Mouse (Mus musculus): ENCODE results near the gene Gm527.

Gene Gm527

GRCm38 (mm10) chr12:64917578-64918471 lies at the start of gene Gm527:
Gene Gm527 (plus strand): TSS chr12:64917906.
- peak; percentile 97 for DNase-seq

- no peak for DNase-seq
Measured at GRCm38 (mm10) chr12:64871103-64871502, 46.6 kb upstream of the Gm527 start.

- peak; percentile 53 for DNase-seq
Measured at GRCm38 (mm10) chr12:64897060-64897730, 20.5 kb upstream of the Gm527 start.

DNA sequence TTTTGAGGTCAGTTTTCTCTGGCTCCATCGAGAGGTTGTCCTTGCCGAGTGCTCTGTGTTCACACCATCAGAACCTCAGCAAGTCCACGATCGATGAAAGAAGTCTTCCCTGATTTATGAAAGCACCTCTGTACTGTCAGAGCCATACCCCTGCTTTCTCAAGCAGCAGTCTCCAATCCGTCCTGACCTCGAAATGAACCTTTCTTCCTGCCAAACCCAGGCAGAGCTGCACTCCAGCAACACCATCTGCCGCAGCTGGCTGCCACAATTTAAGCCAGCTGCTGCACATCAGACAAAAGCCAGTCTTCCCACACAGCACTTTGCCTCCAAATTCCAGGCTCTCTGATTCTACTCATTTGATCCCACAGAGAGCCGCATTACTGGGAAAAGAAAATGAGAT lies 15.2 kb upstream of the Gm527 start:
- DNase-seq, result no peak

GRCm38 (mm10) chr12:64903186-64903585 lies 14.5 kb upstream of the Gm527 start:
- DNase-seq, result no peak

GRCm38 (mm10) chr12:64912996-64913395 lies 4.7 kb upstream of the Gm527 start:
- no peak for DNase-seq

DNA sequence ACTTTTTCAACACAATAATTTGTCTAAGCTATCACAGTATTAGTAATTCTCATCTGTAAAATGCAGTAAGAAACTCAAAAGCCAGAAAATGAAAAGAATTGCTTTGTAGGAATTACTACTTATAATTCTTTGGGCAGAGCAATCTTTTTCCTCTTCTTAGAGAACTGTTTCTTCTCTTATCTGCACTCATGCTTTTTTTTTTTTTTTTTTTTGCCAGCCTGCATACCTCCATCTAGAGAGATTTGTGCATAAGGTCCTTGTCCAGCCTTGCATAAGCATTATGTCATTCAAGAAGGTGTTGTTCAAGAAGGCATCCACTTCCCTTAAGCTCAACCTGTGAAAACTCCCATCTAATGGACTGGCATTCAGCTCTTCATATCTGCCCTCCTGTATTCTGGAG lies 971 bp upstream of the Gm527 start:
- DNase-seq, result no peak

DNA sequence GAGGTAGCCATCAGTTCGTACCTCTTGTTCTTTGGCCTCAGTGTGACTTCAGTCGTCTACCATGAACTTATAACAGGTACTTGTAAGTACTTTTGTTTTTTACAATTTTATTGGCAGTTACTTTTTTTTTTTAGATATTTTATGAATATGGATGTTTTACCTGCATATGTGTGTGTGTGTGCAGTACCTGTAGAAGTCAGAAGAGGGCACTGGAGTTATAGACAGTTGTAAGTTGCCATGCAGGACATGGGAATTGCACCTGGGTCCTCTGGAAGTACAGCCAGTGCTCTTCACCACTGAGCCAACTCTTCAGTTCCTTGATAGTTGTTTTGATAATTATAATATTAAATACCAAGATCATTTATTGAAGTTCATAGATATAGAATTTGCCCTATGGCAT lies 19.8 kb downstream of the Gm527 start:
- peak; percentile 49 for DNase-seq

DNA sequence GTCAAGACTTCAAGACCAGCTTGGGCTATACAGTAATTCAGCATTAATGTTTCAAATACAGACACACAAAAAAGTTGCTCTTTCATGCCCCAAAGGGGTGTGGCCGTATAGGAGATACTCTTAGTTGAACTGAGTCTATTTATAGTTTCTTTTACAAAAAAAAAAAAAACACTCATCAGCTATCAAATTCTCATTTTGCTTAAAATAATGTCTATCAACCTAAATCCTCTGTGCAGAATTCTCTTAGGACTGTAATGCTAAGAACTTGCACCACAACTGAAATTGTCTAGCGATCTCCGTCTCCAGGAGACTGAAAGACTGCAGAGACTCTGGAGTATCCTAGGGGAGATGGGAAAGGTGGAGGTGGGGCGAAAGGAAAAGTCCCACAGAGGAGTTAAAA lies 46.9 kb downstream of the Gm527 start:
- no peak for DNase-seq

DNA sequence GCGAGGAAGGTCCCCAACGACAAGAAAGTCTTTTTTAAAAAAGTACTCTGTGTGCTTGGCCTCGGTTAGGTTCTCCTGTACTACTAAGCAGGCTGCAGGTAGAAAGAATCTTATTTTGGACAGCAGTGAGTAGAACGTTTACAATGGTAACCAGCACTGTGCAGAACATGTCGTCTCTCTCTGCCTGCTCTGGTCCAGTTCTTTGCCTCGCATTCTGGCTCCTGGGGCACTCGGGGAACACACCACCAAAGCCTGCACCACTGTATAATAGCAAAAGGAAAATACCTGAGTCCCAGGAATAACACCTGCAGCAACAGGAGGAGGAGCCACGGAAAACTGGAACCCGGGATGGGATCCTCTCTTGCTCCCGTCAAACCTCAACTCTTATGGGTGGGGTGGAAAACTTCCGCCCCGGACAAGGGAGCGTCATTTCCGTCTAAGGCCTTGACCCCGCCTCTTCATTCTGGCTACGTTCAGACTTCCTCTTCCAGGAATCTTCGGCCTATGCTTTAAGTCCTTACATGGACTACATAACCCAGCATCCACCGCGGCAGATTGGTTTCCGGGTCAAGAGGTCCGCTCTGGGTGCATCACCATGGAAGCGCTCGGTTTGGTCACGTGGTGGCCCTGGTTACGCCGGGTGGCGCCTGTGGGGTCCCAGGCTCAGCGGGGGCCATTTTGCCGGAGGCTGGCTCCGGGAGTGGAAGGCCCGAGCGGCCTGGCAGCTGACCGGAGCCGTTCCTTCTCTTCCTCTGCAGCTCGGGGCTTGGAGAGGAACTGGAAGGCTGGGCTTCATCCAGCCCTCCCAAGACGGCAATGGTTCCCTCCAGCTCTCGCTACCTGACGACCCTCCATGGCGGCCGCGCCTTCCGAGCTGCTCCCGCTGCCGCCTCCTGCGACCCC lies 47.7 kb downstream of the Gm527 start, which contains the start of the genes Klhl28 and Togaram1:
Gene Klhl28 (minus strand): TSS at position 411 of the 903 bp plus-strand sequence.
Gene Togaram1 (plus strand): TSS at position 681 of the 903 bp plus-strand sequence.
- peak; percentile 99 for DNase-seq

DNA sequence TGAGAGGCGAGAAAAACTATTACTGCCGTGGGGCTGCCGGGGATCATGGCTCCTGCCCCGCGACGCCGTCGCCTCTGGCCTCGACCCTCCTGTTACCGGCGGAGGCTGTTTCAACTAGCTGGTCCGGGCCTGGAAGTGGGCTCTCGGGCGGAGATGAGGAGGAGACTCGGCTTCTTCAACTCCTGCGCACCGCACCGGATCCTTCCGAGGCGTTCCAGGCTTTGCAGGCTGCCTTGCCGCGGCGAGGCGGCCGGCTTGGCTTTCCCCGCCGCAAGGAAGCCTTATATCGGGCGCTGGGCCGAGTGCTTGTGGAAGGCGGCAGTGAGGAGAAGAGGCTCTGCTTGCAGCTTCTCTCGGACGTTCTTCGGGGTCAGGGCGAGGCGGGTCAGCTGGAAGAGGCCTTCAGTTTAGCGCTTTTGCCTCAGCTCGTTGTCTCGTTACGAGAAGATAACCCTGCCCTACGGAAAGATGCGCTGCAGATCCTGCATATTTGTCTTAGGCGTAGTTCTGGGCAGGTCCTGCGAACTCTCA lies 48.5 kb downstream of the Gm527 start:
- DNase-seq, result peak; percentile 75

- DNase-seq, result no peak
Measured at GRCm38 (mm10) chr12:64966652-64967435, 49.1 kb downstream of the Gm527 start.

DNA sequence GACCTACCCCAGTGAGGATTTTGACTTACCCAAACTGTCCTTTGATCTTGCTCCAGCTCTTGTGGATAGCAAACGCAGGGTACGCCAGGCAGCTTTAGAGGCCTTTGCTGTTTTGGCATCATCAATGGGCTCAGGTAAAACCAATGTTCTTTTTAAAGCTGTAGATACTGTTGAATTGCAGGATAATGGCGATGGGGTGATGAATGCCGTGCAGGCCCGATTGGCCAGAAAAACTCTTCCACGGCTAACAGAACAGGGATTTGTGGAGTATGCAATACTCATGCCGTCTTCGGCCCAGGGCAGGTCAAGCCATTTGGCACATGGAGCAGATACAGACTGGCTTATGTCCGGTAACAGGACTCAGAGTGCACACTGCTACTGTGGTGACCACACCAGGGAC lies 49.8 kb downstream of the Gm527 start:
- peak; percentile 11 for DNase-seq

GRCm38 (mm10) chr12:64968067-64968466 lies 50.4 kb downstream of the Gm527 start:
- no peak for DNase-seq

- no peak for DNase-seq
Measured at GRCm38 (mm10) chr12:64971399-64971798, 53.7 kb downstream of the Gm527 start.

GRCm38 (mm10) chr12:64972063-64972462 lies 54.4 kb downstream of the Gm527 start:
- DNase-seq, result no peak
